Mouse (Mus musculus): Measurements from ENCODE around the gene Ugt3a2.

Gene Ugt3a2

GRCm38 (mm10) chr15:9335341-9335740 lies at the start of gene Ugt3a2:
Gene Ugt3a2, plus strand, starts transcription at chr15:9335550.
- DNase-seq (ENCODE audit: low spot score) = no peak

GRCm38 (mm10) chr15:9289660-9290059 lies 45.7 kb upstream of the Ugt3a2 start:
- no peak for DNase-seq (ENCODE audit: low spot score)

DNA sequence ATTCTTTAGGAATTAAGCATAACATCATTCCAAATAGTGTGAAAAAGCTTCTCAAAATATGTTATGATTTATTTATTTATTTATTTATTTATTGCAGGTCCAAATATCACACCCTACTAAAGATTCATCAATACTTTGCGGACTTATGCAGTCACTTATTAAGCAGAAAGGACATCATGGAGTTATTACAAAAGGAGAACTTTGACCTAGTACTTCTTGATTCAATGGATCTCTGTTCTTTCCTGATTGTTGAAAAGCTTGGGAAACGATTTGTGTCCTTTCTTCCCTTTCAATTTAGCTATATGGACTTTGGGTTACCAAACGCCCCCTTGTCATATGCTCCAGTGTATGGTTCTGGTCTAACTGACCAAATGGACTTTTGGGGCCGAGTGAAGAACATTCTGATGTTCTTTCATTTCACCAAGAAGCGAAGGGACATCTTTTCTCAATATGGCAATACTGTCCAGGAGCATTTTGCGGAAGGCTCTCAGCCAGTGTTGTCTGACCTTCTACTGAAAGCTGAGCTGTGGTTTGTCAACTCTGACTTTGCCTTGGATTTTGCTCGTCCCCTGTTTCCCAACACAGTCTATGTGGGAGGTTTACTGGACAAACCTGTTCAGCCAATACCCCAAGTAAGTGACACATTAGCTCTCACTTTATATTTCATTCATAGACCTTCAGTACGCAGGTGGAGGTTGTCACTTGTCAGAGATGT lies 29.2 kb upstream of the Ugt3a2 start:
- no peak for DNase-seq (ENCODE audit: low spot score)

DNA sequence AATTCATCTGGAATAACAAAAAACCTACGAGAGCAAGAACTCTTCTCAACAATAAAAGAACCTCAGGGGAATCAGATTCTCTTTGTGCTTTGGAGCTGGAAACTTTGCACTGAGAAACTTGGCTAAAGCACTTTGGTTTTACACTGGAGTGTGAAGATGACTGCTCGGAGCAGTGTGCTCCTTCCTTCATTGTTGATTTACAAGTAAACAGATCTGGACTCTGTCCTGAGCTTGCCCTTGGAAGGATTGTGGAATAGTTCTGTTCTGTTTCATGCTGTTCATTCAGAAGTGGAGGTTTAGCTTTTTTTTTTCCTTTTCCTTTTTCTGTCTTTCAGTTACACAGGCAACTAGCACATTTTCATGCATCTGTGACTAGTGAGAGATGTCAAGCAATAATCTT lies 754 bp upstream of the Ugt3a2 start:
- no peak for DNase-seq (ENCODE audit: low spot score)

DNA sequence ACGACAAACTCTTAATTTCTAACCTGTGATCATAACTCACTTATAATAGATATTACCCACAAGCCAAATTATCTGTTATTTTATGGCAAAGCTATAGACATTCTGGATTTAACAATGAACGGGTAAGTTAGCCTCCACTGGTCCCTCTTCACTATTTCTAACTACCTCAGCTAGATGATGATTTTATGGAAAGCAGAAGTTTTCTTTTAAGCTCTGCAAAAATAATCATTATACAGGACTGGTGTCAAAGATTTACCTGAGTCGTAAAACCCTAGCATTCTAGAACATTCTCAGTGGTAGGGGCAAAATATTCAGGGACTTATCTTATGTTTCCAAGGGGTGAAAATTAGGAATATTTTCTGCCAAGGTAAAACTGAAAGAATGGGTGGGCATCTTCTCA lies 1.3 kb downstream of the Ugt3a2 start:
- no peak for DNase-seq (ENCODE audit: low spot score)

DNA sequence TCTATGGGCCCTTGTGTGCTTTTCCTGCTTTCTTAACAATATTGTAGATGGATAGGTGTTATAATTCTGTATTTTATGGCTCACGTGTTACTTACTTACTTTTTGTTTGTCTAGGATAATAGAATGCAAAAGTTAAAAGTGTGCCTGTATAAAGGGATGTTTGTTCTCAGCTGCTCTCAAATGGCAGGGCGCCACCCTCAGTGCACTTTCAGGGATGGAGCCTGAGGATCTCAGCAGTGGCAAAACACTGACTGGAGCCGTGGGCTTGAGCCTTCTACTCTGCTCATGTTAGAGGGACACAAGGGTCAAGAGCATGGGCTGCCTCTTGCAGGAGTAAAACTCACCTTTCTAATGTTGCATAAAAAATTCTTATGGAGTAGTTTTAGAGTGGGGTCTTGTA lies 1.7 kb downstream of the Ugt3a2 start:
- DNase-seq (ENCODE audit: low spot score) = no peak

GRCm38 (mm10) chr15:9348739-9349138 lies 13.4 kb downstream of the Ugt3a2 start:
- no peak for DNase-seq (ENCODE audit: low spot score)

DNA sequence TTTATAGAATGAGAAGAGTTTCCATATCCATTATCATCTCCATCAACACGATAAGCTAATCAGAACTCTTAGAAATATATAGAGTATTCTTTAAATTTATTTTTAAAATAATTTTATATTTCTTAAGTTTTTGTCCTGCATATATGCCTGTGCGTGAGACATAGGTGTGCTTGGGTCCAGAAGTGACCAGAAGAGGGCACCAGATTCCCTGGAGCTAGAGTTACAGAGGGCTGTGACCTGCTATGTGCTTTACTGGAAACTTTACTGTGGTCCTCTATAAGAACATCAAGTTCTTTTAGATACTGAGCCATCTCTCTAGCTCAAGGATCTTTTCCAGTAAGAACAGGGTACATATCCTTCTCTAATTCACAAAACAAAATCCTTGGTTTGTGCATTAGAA lies 27.5 kb downstream of the Ugt3a2 start:
- DNase-seq (ENCODE audit: low spot score) = no peak

GRCm38 (mm10) chr15:9368774-9369173 lies 33.4 kb downstream of the Ugt3a2 start:
- DNase-seq (ENCODE audit: low spot score) = no peak

- DNase-seq (ENCODE audit: low spot score) = no peak
Observed at GRCm38 (mm10) chr15:9376281-9376680, 40.9 kb downstream of the Ugt3a2 start.

GRCm38 (mm10) chr15:9409475-9409874 lies 74.1 kb downstream of the Ugt3a2 start:
- no peak for DNase-seq (ENCODE audit: low spot score)

All from embryo, embryonic 10.5 days (tissue).